Mouse (Mus musculus) lung, embryonic 15.5 days (tissue): Measurements from ENCODE around the gene Btbd6. TPM values are rescaled to one million over a fixed set of nuclear protein-coding genes. Genes with fewer than 3 reads are reported as not detected.

ENCODE experiments used
- ATAC-seq: fragments of 200-750 bp; cut with Nextera tagmentation; 2 replicates; pipeline ENCODE4 v1.8.0; 2017; ENCODE audit warnings: moderate number of reproducible peaks, borderline replicate concordance; ENCODE audit not compliant: low FRiP score, low TSS enrichment; ENCODE audit errors: extremely low read depth
- H3K27ac ChIP-seq: fragments of 300-500 bp; sonication (generic); 2 replicates; pipeline ENCODE4 v1.5.1; 2015; ENCODE audit warnings: moderate library complexity, mild to moderate bottlenecking, inconsistent platforms
- H3K27me3 ChIP-seq: fragments of 300-500 bp; sonication (generic); 2 replicates; pipeline ENCODE4 v1.6.1; 2015; ENCODE audit warnings: inconsistent platforms
- H3K36me3 ChIP-seq: fragments of 300-500 bp; sonication (generic); 2 replicates; pipeline ENCODE4 v1.6.1; 2015; ENCODE audit warnings: inconsistent platforms
- H3K4me1 ChIP-seq: fragments of 300-500 bp; sonication (generic); 2 replicates; pipeline ENCODE4 v1.6.1; 2015; ENCODE audit warnings: inconsistent platforms
- H3K4me2 ChIP-seq: fragments of 300-500 bp; sonication (generic); 2 replicates; pipeline ENCODE4 v1.6.1; 2015; ENCODE audit warnings: inconsistent platforms, mild to moderate bottlenecking, moderate library complexity
- H3K4me3 ChIP-seq: fragments of 300-500 bp; sonication (generic); 2 replicates; pipeline ENCODE4 v1.5.1; 2015; ENCODE audit warnings: mild to moderate bottlenecking, inconsistent platforms
- H3K9ac ChIP-seq: fragments of 300-500 bp; sonication (generic); 2 replicates; pipeline ENCODE4 v1.6.1; 2015; ENCODE audit warnings: inconsistent platforms
- H3K9me3 ChIP-seq: fragments of 300-500 bp; sonication (generic); 2 replicates; pipeline ENCODE4 v1.6.1; 2016; ENCODE audit warnings: inconsistent platforms
- WGBS: fragments of 180-500 bp; shearing (Covaris S2); methylation state at CpG from one replicate; pipeline ENCODE4 v1.1.7; 2015; 5-methylcytosine and 5-hydroxymethylcytosine counted together
- polyA plus RNA-seq: library from polyadenylated mRNA; unstranded; fragments of >200 nt; fragmentation: Nextera tagmentation; extraction: Ambion mirVana; gene quantifications from 2 replicates; pipeline ENCODE4 v1.2.1, GENCODE M21; 2015

Btbd6 gene
- polyA plus RNA-seq, 1 experiment from 2014 or later = 28.1 TPM

DNA sequence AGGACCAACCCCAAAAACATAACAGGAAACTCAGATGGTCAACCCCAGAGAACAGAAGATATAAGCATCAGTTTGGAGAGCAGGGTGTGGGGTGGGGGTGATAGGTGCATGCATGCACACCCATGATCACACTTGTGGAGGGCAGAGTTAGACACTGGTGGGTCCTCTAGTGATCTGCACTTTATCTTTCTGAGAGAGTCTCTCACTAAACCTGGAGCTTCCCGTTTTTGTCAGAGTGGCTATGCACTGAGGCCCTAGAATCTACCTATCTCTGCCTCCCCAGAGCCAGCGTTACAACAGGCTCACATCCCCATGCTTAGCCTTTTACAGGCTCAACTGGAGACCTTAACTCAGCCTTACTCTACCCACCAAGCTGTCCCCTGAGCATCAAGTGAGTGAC, 15.2 kb downstream of the Btbd6 start:
- no peak overlapping the region for H3K4me3 ChIP-seq
- no peak overlapping the region for H3K4me2 ChIP-seq
- H3K9me3 ChIP-seq = no peaks in the 10 kb centered on the region
- H3K36me3 ChIP-seq = peaks cover 37% of the 10 kb centered on the region
- WGBS = 82% methylated on average over 2 of the region's 2 CpGs
- H3K9ac ChIP-seq = no peak overlapping the region
- no peak for ATAC-seq
- H3K27ac ChIP-seq = no peak overlapping the region
- H3K4me1 ChIP-seq = no peaks in the 10 kb centered on the region
- no peaks in the 10 kb centered on the region for H3K27me3 ChIP-seq

GRCm38 (mm10) chr12:112994153-112994552, 17.9 kb downstream of the Btbd6 start:
- Histone ChIP-seq H3K9ac (no peak overlapping the region), H3K4me3 (no peak overlapping the region), H3K9me3 (no peaks in the 10 kb centered on the region), H3K4me2 (no peak overlapping the region), H3K36me3 (peaks cover 22% of the 10 kb centered on the region), H3K27ac (no peak overlapping the region), H3K4me1 (peaks cover 12% of the 10 kb centered on the region), H3K27me3 (no peaks in the 10 kb centered on the region)
- 61% methylated on average over 4 of the region's 4 CpGs for WGBS
- no peak for ATAC-seq

DNA sequence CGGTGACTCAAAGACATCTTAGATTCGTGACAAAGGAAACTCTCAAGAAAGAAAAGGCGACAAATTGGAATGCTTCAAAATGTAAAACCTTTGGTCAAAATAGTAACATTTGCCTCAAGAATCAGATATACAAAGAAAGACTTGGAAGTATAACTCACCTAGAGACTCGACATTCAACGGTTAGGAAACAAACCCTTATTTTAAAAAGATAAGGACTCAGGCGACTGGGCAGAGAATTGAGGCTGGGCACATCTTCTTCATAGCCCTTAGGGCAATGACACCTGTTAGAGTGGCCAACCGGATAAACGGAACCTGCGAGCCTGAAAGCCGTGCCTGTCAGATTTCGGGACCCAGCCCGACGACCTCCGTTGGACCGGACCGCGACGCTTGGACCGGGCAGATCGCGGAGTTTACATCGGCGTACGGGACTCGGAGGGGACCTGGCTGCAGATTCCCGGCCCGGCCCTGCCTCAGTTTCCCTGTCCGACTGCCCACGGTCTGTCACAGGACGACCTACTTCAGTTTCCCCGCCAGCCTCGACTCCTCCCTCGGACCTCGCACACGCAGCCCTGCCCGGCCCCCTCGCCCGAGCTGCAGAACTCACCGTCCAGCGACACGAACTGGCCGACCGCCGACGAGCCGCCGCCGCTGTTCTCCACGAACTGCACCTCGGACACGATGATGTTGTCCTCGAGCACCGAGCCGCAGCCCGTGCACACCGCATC, 23.4 kb downstream of the Btbd6 start:
- under 1% methylated on average over 56 of the region's 56 CpGs for WGBS
- H3K9ac ChIP-seq = peak overlapping the region; percentile 95
- peak overlapping the region; percentile 87 for H3K4me3 ChIP-seq
- ATAC-seq = no peak
- H3K9me3 ChIP-seq = no peaks in the 10 kb centered on the region
- H3K27ac ChIP-seq = peak overlapping the region; percentile 96
- peaks cover 24% of the 10 kb centered on the region for H3K4me1 ChIP-seq
- H3K4me2 ChIP-seq = peak overlapping the region; percentile 61
- no peaks in the 10 kb centered on the region for H3K27me3 ChIP-seq
- 0 out of 2 replicates have a peak, but pooled peaks cover 5% of the 10 kb centered on the region for H3K36me3 ChIP-seq

DNA sequence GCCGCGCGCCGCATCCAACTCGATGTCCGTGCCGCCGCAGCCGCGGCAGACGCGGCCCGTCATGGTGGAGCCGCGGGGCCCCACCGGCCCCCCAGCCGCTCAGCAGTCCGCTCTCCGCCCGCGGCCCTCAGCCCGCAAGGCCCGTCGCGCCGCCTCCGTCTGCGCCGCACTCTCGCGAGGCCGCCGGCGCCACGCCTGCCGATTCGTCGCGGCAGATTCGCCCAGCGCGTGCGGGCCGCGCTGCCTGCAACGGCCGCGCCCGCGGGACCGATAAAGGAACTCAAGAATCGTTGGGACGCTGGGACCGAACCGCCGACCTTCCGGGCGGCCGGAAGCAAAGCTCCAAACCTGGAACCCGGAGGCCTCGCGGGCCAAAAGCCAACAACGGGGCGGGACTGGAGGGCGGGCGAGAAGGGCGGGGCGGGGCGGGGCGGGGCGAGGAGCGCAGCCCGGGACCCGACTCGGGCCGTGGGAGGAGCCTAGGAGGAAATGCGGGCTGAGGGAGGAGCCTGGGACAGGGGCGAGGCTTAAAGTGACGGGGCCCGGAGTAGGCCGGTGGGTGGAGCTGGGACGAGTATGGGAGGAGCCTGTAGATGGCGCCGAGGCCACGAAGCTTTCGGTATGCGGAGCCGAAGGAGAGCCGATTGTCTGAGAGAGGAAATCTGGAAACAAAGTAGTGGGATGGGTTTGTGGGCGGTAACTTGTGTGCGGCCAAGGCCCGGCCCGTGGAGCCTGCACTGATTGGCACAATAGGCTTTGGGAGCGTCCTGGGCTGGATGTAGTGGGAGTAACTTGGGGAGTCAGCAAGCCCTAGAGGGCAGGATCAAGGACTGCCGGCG, 24.2 kb downstream of the Btbd6 start, which contains the start of gene Brf1:
Brf1 (minus strand) TSS at position 411 of the 839 bp plus-strand sequence.
- Histone ChIP-seq H3K27ac (peak within 1 kb of the TSS; percentile 96), H3K4me1 (peaks cover 24% of the 10 kb centered on the region), H3K9ac (peak within 1 kb of the TSS; percentile 95), H3K27me3 (no peaks in the 10 kb centered on the region), H3K36me3 (0 out of 2 replicates have a peak, but pooled peaks cover 2% of the 10 kb centered on the region), H3K9me3 (no peaks in the 10 kb centered on the region), H3K4me2 (peak within 1 kb of the TSS; percentile 64), H3K4me3 (peak within 1 kb of the TSS; percentile 87)
- peak; percentile 97 for ATAC-seq
- WGBS = under 1% methylated on average over 84 of the region's 96 CpGs

GRCm38 (mm10) chr12:113001133-113001474, 24.8 kb downstream of the Btbd6 start:
- 3% methylated on average over 5 of the region's 5 CpGs for WGBS

DNA sequence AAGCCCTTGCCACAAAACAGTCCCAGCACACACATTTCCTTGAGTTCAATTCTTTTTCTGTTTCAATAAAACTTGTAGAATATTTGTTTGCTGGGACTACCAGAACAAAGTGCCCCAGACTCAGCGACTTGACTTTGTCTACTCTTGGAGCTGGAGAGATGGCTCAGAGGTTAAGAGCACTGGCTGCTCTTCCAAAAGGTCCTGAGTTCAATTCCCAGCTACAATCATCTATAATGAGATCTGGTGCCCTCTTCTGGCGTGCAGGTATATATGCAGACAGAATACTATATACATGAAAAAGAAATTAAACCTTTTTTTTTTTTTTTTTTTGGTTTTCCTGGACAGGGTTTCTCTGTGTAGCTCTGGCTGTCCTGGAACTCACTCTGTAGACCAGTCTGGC, 26.4 kb downstream of the Btbd6 start:
- Histone ChIP-seq H3K36me3 (no peaks in the 10 kb centered on the region), H3K27ac (no peak overlapping the region), H3K27me3 (no peaks in the 10 kb centered on the region), H3K4me1 (peaks cover 24% of the 10 kb centered on the region), H3K4me2 (no peak overlapping the region), H3K9me3 (no peaks in the 10 kb centered on the region), H3K9ac (no peak overlapping the region), H3K4me3 (no peak overlapping the region)
- WGBS = 41% methylated on average over 2 of the region's 2 CpGs
- no peak for ATAC-seq

More at GRCm38 (mm10) chr12:113001133-113001474, 24.8 kb downstream of the Btbd6 start:
- no peaks in the 10 kb centered on the region for H3K36me3 ChIP-seq
- no peak; the same call in 1 of the 2 replicates for ATAC-seq
- no peaks in the 10 kb centered on the region for H3K27me3 ChIP-seq
- peaks cover 24% of the 10 kb centered on the region for H3K4me1 ChIP-seq
- H3K27ac ChIP-seq = peak overlapping the region; percentile 96
- H3K4me2 ChIP-seq = peak overlapping the region; percentile 64
- no peaks in the 10 kb centered on the region for H3K9me3 ChIP-seq
- H3K9ac ChIP-seq = peak overlapping the region; percentile 40
- peak overlapping the region; percentile 87 for H3K4me3 ChIP-seq

GRCm38 (mm10) chr12:113004011-113004410, 27.7 kb downstream of the Btbd6 start:
- Histone ChIP-seq H3K9ac (no peak overlapping the region), H3K4me3 (no peak overlapping the region), H3K36me3 (no peaks in the 10 kb centered on the region), H3K9me3 (no peaks in the 10 kb centered on the region), H3K27ac (no peak overlapping the region), H3K27me3 (no peaks in the 10 kb centered on the region), H3K4me2 (no peak overlapping the region), H3K4me1 (peaks cover 14% of the 10 kb centered on the region)
- ATAC-seq = no peak
- WGBS = 74% methylated on average over 8 of the region's 8 CpGs

DNA sequence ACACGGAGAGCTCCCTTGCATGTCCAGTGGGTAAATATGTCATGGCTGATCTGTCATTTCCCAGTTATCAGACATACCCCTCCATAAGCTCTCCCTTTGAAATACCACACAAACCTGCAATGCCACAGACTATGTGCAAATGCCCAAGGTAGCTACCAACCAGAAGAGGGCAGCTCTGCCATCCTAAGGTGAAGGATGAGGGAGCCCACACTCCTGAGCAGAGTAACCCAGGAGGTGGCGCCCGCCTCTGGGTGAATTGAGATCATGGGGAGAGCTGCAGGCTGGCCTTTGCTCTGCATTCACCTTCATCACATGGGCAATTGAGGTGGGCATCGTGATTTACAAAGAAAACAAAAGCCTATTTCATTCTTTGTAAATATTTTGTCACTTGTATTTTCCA, 28.7 kb downstream of the Btbd6 start:
- no peak overlapping the region for H3K4me2 ChIP-seq
- no peak overlapping the region for H3K9ac ChIP-seq
- H3K27ac ChIP-seq = no peak overlapping the region
- no peak for ATAC-seq
- no peak overlapping the region for H3K4me3 ChIP-seq
- no peaks in the 10 kb centered on the region for H3K27me3 ChIP-seq
- peaks cover 11% of the 10 kb centered on the region for H3K4me1 ChIP-seq
- 30% methylated on average over 4 of the region's 4 CpGs for WGBS
- H3K36me3 ChIP-seq = no peaks in the 10 kb centered on the region
- no peaks in the 10 kb centered on the region for H3K9me3 ChIP-seq

GRCm38 (mm10) chr12:113011702-113012360, 35.5 kb downstream of the Btbd6 start:
- no peak overlapping the region for H3K9ac ChIP-seq
- no peaks in the 10 kb centered on the region for H3K9me3 ChIP-seq
- 65% methylated on average over 6 of the region's 6 CpGs for WGBS
- H3K36me3 ChIP-seq = no peaks in the 10 kb centered on the region
- H3K4me3 ChIP-seq = no peak overlapping the region
- H3K27me3 ChIP-seq = no peaks in the 10 kb centered on the region
- H3K4me1 ChIP-seq = peaks cover 24% of the 10 kb centered on the region
- peak overlapping the region; percentile 5; the same call in 1 of the 2 replicates for H3K27ac ChIP-seq
- H3K4me2 ChIP-seq = no peak overlapping the region
- no peak for ATAC-seq

DNA sequence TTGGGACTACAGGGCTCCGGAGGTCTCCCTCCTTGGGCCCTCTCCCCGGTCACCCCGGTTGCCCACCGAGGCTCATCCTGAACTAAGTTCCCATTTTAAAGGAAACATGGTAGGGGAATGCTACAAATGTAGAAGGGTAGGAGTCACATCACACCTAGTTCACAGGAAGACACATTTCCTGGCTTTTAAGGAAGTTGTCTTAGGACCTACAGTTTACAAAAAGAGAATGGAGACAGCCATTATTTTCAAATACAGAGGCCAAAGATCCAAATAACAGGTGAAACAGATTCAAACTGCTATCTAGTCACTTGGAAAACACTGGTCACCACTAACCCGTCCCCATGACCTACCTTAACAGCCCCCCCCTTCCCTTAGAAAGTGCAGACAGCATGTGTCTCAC, 36.2 kb downstream of the Btbd6 start:
- no peaks in the 10 kb centered on the region for H3K27me3 ChIP-seq
- no peak overlapping the region for H3K4me2 ChIP-seq
- no peak overlapping the region for H3K4me3 ChIP-seq
- no peaks in the 10 kb centered on the region for H3K36me3 ChIP-seq
- 84% methylated on average over 5 of the region's 5 CpGs for WGBS
- no peak for ATAC-seq
- peak overlapping the region; percentile 90; the same call in 1 of the 2 replicates for H3K27ac ChIP-seq
- no peak overlapping the region for H3K9ac ChIP-seq
- H3K4me1 ChIP-seq = peaks cover 24% of the 10 kb centered on the region
- H3K9me3 ChIP-seq = no peaks in the 10 kb centered on the region

DNA sequence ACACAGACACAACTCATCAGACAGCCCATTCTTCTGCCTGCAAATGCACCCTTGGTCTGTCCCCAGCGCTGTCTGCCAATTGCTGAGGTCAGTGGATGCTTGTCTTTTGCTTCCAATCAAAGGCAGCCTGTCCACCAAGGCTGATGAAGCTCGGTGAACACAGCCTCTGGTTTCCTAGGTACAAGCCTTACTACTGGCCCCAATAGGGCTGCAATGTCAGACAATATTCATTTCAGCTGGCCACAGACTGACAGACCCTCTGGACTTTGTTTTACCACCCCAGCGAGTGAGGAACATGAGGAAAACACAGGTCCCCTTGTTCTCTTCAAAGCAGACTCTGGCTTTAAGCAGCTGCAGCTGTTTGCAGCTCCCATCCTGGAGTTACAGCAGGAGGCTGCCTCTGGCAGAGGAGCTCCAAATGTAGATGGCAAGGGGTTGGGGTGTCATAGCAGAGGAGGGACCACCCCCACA, 36.8 kb downstream of the Btbd6 start:
- H3K4me1 ChIP-seq = peaks cover 24% of the 10 kb centered on the region
- peak overlapping the region; percentile 92; the same call in 1 of the 2 replicates for H3K4me3 ChIP-seq
- H3K27me3 ChIP-seq = no peaks in the 10 kb centered on the region
- no peaks in the 10 kb centered on the region for H3K36me3 ChIP-seq
- H3K9ac ChIP-seq = peak overlapping the region; percentile 69; the same call in 1 of the 2 replicates
- WGBS = 60% methylated on average over 3 of the region's 3 CpGs
- H3K4me2 ChIP-seq = peak overlapping the region; percentile 62; the same call in 1 of the 2 replicates
- no peak for ATAC-seq
- H3K27ac ChIP-seq = peak overlapping the region; percentile 90
- no peaks in the 10 kb centered on the region for H3K9me3 ChIP-seq
